Mouse (Mus musculus): Measurements from ENCODE around the gene Pcnx.
"Not testable (repeated sequence)": the region's sequence is repeated elsewhere in the genome, so short reads cannot be mapped to it uniquely, and the experiment has no call there.

The Pcnx gene

DNA sequence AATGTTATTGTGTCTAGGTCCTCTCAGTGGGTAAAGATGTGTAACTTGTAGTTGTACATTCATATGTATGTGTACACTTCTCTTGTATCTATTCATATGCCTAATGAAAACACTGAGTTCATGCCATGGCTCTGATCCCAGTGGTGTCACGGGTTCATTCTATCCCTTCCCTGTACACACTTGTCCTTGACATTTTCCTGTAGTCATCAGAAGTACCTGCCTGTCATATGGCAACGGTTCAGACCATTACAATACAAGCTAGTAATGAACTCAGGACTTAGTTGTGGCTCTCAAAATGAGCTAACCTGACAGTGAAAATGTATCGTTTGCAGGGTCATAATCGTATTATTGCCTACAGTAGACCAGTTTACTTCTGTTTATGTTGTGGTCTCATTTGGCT lies 98.5 kb downstream of the Pcnx start:
- DNase-seq (ENCODE audit: low spot score in 2 of 2) = no peak

GRCm38 (mm10) chr12:81965416-81965815 lies 105.6 kb downstream of the Pcnx start:
- DNase-seq (ENCODE audit: low spot score in 2 of 2) = no peak

GRCm38 (mm10) chr12:81971042-81971883 lies 111.4 kb downstream of the Pcnx start:
- no peak for DNase-seq (ENCODE audit: low spot score in 2 of 2)

DNA sequence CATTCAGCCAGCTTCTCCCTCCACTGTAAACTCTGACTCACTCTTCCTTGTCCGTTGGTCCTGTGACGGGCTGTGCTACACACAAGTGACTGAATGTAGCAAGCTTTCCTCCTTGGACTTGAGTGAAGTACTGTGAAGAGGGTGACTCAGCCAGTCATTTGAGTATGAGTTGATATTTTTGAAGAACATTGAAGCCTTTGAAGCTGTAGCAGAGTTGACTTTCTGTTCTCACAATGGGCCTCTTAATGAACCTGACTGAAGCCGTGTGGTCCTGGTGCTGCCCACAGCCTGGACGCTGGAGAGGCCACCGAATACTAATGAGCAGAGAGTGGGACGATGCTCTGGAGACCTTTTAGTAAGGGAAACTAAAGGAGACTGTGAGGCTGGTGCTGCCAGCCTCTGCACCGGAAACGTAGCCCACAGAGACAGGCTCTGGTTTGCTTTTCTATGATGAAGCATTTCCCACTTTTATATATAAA lies 112.1 kb downstream of the Pcnx start:
- no peak for DNase-seq (ENCODE audit: low spot score in 2 of 2)

GRCm38 (mm10) chr12:81974806-81975205 lies 115.0 kb downstream of the Pcnx start:
- DNase-seq (ENCODE audit: low spot score in 2 of 2) = no peak

DNA sequence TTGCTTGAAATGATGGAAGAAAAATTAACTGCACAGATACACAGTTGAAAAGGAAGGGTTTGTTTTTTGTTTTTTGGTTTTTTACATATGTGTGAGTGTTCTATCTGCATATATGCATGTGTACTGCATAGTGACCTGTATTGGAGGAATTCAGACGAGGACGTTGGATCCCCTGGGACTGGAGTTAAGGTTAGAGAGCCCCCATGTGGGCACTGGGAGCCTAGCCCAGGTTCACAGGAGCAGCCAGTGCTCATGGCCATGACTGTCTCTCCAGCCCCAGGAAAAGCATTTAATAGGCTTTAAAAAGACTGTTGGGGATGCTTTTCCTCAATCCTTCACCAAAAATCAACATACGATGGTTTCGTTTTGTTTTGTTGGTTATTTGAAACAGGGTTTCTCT lies 117.5 kb downstream of the Pcnx start:
- no peak for DNase-seq (ENCODE audit: low spot score in 2 of 2)

DNA sequence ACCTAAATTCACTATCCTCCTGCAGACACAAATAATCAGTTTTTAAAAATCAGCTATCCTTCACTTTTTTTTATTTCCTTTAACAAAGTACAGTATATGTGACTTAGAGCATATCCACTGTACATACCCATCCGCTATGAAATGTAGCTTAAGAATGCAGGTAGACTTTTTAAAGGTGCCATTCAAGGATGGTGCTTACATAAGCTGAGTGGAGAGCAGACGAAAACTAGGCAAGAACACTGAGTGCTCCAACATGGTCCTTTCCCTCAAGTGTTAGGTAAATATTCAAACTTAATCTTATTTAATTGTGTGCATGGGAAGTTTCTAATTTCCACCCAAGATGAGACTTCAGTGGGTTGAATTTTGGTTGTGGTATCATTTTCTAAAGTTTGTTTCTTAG lies 119.5 kb downstream of the Pcnx start:
- no peak for DNase-seq (ENCODE audit: low spot score in 2 of 2)

- DNase-seq (ENCODE audit: low spot score in 2 of 2) = no peak
These were observed 132.3 kb downstream of the Pcnx start for GRCm38 (mm10) chr12:81992106-81992505.

GRCm38 (mm10) chr12:81992996-81993395 lies 133.2 kb downstream of the Pcnx start:
- no peak for DNase-seq (ENCODE audit: low spot score in 2 of 2)

DNA sequence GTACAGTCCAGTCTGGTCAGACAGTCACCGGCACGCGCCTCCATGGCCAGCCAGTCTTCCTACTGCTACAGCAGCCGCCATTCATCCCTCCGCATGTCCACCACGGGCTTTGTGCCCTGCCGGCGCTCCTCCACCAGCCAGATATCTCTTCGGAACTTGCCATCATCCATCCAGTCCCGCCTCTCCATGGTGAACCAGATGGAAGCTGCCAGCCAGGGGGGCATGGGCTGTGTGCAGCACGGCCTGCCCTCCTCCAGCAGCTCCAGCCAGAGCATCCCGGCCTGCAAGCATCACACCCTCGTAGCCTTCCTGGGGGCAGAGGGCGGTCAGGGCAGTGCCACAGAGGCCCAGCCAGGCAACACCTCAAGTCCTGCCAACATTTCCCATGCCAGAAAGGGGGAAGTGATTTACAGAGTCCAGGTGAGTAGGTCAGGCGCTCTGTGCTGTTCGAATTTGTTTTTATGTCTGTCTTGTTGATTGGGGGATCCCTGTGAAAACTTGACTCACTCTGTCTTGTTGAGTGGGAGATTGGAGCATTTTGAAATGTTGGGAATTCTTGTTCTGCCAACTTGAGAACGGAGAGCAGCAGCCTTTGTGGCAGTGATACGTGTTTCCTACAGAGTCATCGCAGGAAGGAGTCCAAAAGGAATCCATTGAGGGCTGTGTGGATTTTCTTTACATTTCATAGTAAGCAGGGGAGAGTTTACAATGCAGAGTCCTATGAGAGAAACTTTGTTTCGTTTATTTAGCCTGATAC lies 135.3 kb downstream of the Pcnx start:
- no peak for DNase-seq (ENCODE audit: low spot score in 2 of 2)

GRCm38 (mm10) chr12:81996679-81997362 lies 137.0 kb downstream of the Pcnx start:
- DNase-seq (ENCODE audit: low spot score in 2 of 2) = no peak

DNA sequence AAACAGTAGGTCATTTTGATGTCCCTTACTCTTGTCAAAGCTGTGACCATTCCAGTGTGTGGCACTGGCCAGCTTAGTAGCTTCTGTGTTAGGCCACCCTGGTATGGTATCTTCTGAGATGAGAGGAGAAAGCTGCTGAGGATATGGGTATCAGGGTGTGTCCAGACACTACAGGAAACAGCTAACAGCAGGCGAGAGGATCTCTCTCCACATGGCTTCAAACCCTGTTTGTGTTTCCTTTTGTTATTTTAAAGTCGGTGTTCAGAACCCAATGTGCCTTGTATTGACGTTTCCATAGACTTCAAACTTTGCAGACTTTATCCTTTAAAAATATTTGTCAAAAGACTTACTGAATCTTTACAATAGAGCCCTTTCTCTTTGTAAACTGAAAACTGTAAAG lies 137.7 kb downstream of the Pcnx start:
- DNase-seq (ENCODE audit: low spot score in 2 of 2) = no peak

- DNase-seq (ENCODE audit: low spot score in 2 of 2) = not testable (repeated sequence)
These were observed 142.9 kb downstream of the Pcnx start for GRCm38 (mm10) chr12:82002697-82003096.

- not testable (repeated sequence) for DNase-seq (ENCODE audit: low spot score in 2 of 2)
These were observed 166.2 kb downstream of the Pcnx start for GRCm38 (mm10) chr12:82025901-82026633.

DNA sequence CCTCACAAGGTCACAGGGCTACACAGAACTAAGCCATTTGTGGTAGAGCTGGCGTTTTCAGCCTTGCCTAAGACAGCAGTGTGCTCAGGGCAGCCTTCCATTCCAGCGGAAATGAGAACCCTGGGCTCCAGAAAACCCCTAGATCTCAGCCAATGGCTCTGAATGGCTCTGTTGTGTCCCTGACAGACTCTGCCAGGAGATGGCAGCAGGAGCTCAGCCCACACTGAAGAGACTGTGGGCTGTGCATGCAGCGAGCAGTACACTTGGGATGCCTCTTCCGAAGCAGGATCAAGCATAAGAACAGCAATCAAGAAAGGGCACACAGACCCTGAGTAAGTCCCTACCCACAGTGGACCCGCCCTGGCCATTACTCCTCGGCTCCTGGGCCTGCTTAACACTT lies 173.7 kb downstream of the Pcnx start:
- not testable (repeated sequence) for DNase-seq (ENCODE audit: low spot score in 2 of 2)

DNA sequence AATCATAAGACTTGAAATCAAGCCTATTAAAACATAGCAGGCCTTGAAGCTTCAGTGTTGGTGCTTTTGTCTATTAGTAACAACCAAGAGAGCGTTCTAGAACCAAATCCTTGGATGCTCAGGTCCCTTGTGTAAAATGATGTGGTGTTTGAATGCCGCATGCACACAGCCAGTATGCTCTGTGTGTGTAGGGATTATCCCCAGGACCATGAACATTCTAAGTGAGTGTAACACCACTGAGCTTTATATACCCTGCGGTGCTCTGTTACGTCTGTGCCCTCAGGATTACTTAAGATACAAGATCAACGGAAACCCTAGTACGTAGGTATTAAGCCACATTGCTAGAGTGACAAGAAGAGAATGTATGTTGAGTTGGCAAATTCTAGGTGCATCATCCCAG lies 174.2 kb downstream of the Pcnx start:
- DNase-seq (ENCODE audit: low spot score in 2 of 2) = not testable (repeated sequence)

DNA sequence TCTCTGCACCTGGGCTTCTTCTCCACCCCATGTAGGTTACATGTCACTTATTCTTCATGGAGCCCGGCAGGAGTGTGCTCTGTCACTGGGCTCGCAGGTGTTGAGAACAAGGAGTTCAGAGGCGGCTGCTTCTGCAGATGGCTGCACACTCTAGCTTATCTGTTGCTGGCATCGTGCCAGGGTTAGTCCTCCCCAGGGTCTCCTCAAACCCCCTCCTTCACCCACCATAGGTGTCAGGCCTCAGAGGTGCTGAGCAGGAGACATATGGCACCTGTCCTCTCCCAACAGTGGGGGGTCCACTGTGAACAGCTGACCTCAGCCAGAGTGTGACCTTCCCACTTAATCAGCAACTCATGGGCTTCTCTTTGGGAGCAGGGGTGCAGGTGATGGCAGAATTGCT lies 184.3 kb downstream of the Pcnx start:
- DNase-seq (ENCODE audit: low spot score in 2 of 2) = not testable (repeated sequence)

Data from urinary bladder, postnatal 36 days (tissue).